Mouse (Mus musculus) midbrain, embryonic 13.5 days (tissue): ENCODE results near the gene Yy2. TPM values are rescaled to one million over a fixed set of nuclear protein-coding genes. Genes with fewer than 3 reads are reported as not detected.

ENCODE experiments used
- ATAC-seq: fragments of 200-750 bp; cut with Nextera tagmentation; 2 replicates; pipeline ENCODE4 v1.8.0; 2017; ENCODE audit warnings: mild to moderate bottlenecking, moderate TSS enrichment, moderate library complexity
- H3K27ac ChIP-seq: fragments of 300-500 bp; sonication (generic); 2 replicates; pipeline ENCODE4 v1.5.1; 2015; ENCODE audit warnings: inconsistent platforms, mild to moderate bottlenecking, moderate library complexity
- H3K27me3 ChIP-seq: fragments of 300-500 bp; sonication (generic); 2 replicates; pipeline ENCODE4 v1.6.1; 2015; ENCODE audit warnings: mild to moderate bottlenecking, inconsistent platforms
- H3K36me3 ChIP-seq: fragments of 300-500 bp; sonication (generic); 2 replicates; pipeline ENCODE4 v1.6.1; 2015; ENCODE audit warnings: mild to moderate bottlenecking, inconsistent platforms
- H3K4me1 ChIP-seq: fragments of 300-500 bp; sonication (generic); replicated peaks from 2 replicates; pipeline ENCODE4 v1.6.1; 2015; ENCODE audit warnings: inconsistent platforms
- H3K4me2 ChIP-seq: fragments of 300-500 bp; sonication (generic); replicated peaks from 2 replicates; pipeline ENCODE4 v1.6.1; 2015; ENCODE audit warnings: moderate library complexity, mild to moderate bottlenecking, inconsistent platforms
- H3K4me3 ChIP-seq: fragments of 300-500 bp; sonication (generic); replicated peaks from 2 replicates; pipeline ENCODE4 v1.5.1; 2015; ENCODE audit warnings: mild to moderate bottlenecking, inconsistent platforms
- H3K9ac ChIP-seq: fragments of 300-500 bp; sonication (generic); replicated peaks from 2 replicates; pipeline ENCODE4 v1.6.1; 2015; ENCODE audit warnings: mild to moderate bottlenecking, inconsistent platforms
- H3K9me3 ChIP-seq: fragments of 300-500 bp; sonication (generic); 2 replicates; pipeline ENCODE4 v1.6.1; 2016; ENCODE audit warnings: mild to moderate bottlenecking, inconsistent platforms
- WGBS: fragments of 180-500 bp; shearing (Covaris S2); methylation state at CpG from one replicate; pipeline ENCODE4 v1.1.7; 2015; 5-methylcytosine and 5-hydroxymethylcytosine counted together
- polyA plus RNA-seq: library from polyadenylated mRNA; unstranded; fragments of >200 nt; fragmentation: Nextera tagmentation; extraction: Ambion mirVana; gene quantifications from 2 replicates; pipeline ENCODE4 v1.2.1, GENCODE M21; 2015

Yy2 gene
- polyA plus RNA-seq: 2.3 and 3.9 TPM in 2 replicates

- Histone ChIP-seq H3K9me3 (no peaks in the 10 kb centered on the region), H3K4me3 (no peak within 1 kb of the TSS), H3K4me2 (no peak within 1 kb of the TSS), H3K27me3 (no peaks in the 10 kb centered on the region), H3K4me1 (no peaks in the 10 kb centered on the region), H3K9ac (no peak within 1 kb of the TSS), H3K27ac (no peak within 1 kb of the TSS), H3K36me3 (peaks cover 13% of the 10 kb centered on the region; the same call in 1 of the 2 replicates)
- no peak for ATAC-seq
- 89% methylated on average over 26 of the region's 26 CpGs for WGBS
These were observed at the start of gene Yy2 for GRCm38 (mm10) chrX:157568840-157569239. Yy2 (minus strand) TSS chrX:157568985.

- H3K4me2 ChIP-seq: peak overlapping the region; percentile 36
- no peak overlapping the region for H3K27ac ChIP-seq
- H3K9me3 ChIP-seq: no peaks in the 10 kb centered on the region
- peak overlapping the region; percentile 12; the same call in 1 of the 2 replicates for H3K4me3 ChIP-seq
- H3K27me3 ChIP-seq: no peaks in the 10 kb centered on the region
- 0 out of 2 replicates have a peak, but pooled peaks cover 3% of the 10 kb centered on the region for H3K4me1 ChIP-seq
- H3K9ac ChIP-seq: no peak overlapping the region
- ATAC-seq: no peak
- 38% methylated on average over 31 of the region's 32 CpGs for WGBS
- H3K36me3 ChIP-seq: no peaks in the 10 kb centered on the region
These were observed 44.1 kb upstream of the Yy2 start for GRCm38 (mm10) chrX:157612894-157613293.

- no peaks in the 10 kb centered on the region for H3K36me3 ChIP-seq
- H3K4me2 ChIP-seq: no peak overlapping the region
- no peaks in the 10 kb centered on the region for H3K9me3 ChIP-seq
- H3K4me1 ChIP-seq: peaks cover 9% of the 10 kb centered on the region
- peaks cover 2% of the 10 kb centered on the region; the same call in 1 of the 2 replicates for H3K27me3 ChIP-seq
- no peak overlapping the region for H3K4me3 ChIP-seq
- ATAC-seq: no peak
- no peak overlapping the region for H3K9ac ChIP-seq
- WGBS: 19% methylated on average over 3 of the region's 3 CpGs
- no peak overlapping the region for H3K27ac ChIP-seq
These were observed 32.7 kb upstream of the Yy2 start for GRCm38 (mm10) chrX:157601450-157601849.

- Histone ChIP-seq H3K4me2 (peak within 1 kb of the TSS; percentile 53), H3K9me3 (no peaks in the 10 kb centered on the region), H3K9ac (peak within 1 kb of the TSS; percentile 80), H3K4me3 (peak within 1 kb of the TSS; percentile 61), H3K4me1 (peaks cover 19% of the 10 kb centered on the region), H3K36me3 (no peaks in the 10 kb centered on the region), H3K27me3 (peaks cover 4% of the 10 kb centered on the region; the same call in 1 of the 2 replicates), H3K27ac (peak within 1 kb of the TSS; percentile 89)
- WGBS: 29% methylated on average over 70 of the region's 74 CpGs
- ATAC-seq: peak; percentile 84
These were observed 29.6 kb upstream of the Yy2 start, which contains the start of gene Mbtps2 for GRCm38 (mm10) chrX:157598186-157598996. Mbtps2 (minus strand) TSS chrX:157598715.

GRCm38 (mm10) chrX:157597585-157598185 lies 28.9 kb upstream of the Yy2 start:
- Histone ChIP-seq H3K27me3 (peaks cover 4% of the 10 kb centered on the region; the same call in 1 of the 2 replicates), H3K9me3 (no peaks in the 10 kb centered on the region), H3K9ac (peak overlapping the region; percentile 80), H3K27ac (peak overlapping the region; percentile 89), H3K4me2 (peak overlapping the region; percentile 53), H3K4me1 (peaks cover 19% of the 10 kb centered on the region), H3K36me3 (no peaks in the 10 kb centered on the region), H3K4me3 (peak overlapping the region; percentile 61)
- 0 out of 2 replicates have a peak, but pooled peaks have one; percentile 7 for ATAC-seq
- WGBS: 21% methylated on average over 17 of the region's 17 CpGs

GRCm38 (mm10) chrX:157596802-157597201 lies 28.0 kb upstream of the Yy2 start:
- H3K4me3 ChIP-seq: peak overlapping the region; percentile 61
- peaks cover 19% of the 10 kb centered on the region for H3K4me1 ChIP-seq
- H3K36me3 ChIP-seq: no peaks in the 10 kb centered on the region
- no peak overlapping the region for H3K27ac ChIP-seq
- peaks cover 4% of the 10 kb centered on the region; the same call in 1 of the 2 replicates for H3K27me3 ChIP-seq
- no peak for ATAC-seq
- H3K4me2 ChIP-seq: peak overlapping the region; percentile 53
- no peaks in the 10 kb centered on the region for H3K9me3 ChIP-seq
- H3K9ac ChIP-seq: 0 out of 2 replicates have a peak overlapping the region, but pooled peaks have one; percentile 41
- 83% methylated on average over 5 of the region's 5 CpGs for WGBS

- Histone ChIP-seq H3K9ac (no peak overlapping the region), H3K36me3 (no peaks in the 10 kb centered on the region), H3K4me2 (no peak overlapping the region), H3K9me3 (no peaks in the 10 kb centered on the region), H3K4me1 (peaks cover 19% of the 10 kb centered on the region), H3K27ac (no peak overlapping the region), H3K4me3 (no peak overlapping the region), H3K27me3 (peaks cover 4% of the 10 kb centered on the region; the same call in 1 of the 2 replicates)
- 88% methylated on average over 6 of the region's 6 CpGs for WGBS
- ATAC-seq: no peak
These were observed 27.1 kb upstream of the Yy2 start for GRCm38 (mm10) chrX:157595927-157596326.

GRCm38 (mm10) chrX:157594606-157595005 lies 25.8 kb upstream of the Yy2 start:
- Histone ChIP-seq H3K4me2 (no peak overlapping the region), H3K27ac (peak overlapping the region; percentile 56), H3K36me3 (no peaks in the 10 kb centered on the region), H3K4me3 (no peak overlapping the region), H3K4me1 (peaks cover 19% of the 10 kb centered on the region), H3K27me3 (peaks cover 6% of the 10 kb centered on the region), H3K9me3 (no peaks in the 10 kb centered on the region), H3K9ac (no peak overlapping the region)
- peak; percentile 41 for ATAC-seq
- 30% methylated on average over 2 of the region's 2 CpGs for WGBS

GRCm38 (mm10) chrX:157587001-157587400 lies 18.2 kb upstream of the Yy2 start:
- H3K4me3 ChIP-seq: no peak overlapping the region
- 61% methylated on average over 5 of the region's 5 CpGs for WGBS

GRCm38 (mm10) chrX:157586397-157586796 lies 17.6 kb upstream of the Yy2 start:
- Histone ChIP-seq H3K4me3 (no peak overlapping the region), H3K4me2 (no peak overlapping the region), H3K9ac (no peak overlapping the region), H3K36me3 (no peaks in the 10 kb centered on the region), H3K4me1 (no peaks in the 10 kb centered on the region), H3K9me3 (no peaks in the 10 kb centered on the region), H3K27me3 (peaks cover 3% of the 10 kb centered on the region; the same call in 1 of the 2 replicates), H3K27ac (no peak overlapping the region)
- no peak for ATAC-seq

More at GRCm38 (mm10) chrX:157587001-157587400, 18.2 kb upstream of the Yy2 start:
- no peaks in the 10 kb centered on the region for H3K4me1 ChIP-seq
- no peaks in the 10 kb centered on the region for H3K36me3 ChIP-seq
- ATAC-seq: no peak
- no peak overlapping the region for H3K4me2 ChIP-seq
- no peak overlapping the region for H3K9ac ChIP-seq
- H3K27me3 ChIP-seq: peaks cover 3% of the 10 kb centered on the region; the same call in 1 of the 2 replicates
- H3K27ac ChIP-seq: no peak overlapping the region
- H3K9me3 ChIP-seq: no peaks in the 10 kb centered on the region

GRCm38 (mm10) chrX:157579108-157579614 lies 10.4 kb upstream of the Yy2 start:
- Histone ChIP-seq H3K9ac (no peak overlapping the region), H3K27ac (no peak overlapping the region), H3K4me3 (no peak overlapping the region), H3K36me3 (no peaks in the 10 kb centered on the region), H3K27me3 (no peaks in the 10 kb centered on the region), H3K4me2 (no peak overlapping the region), H3K9me3 (no peaks in the 10 kb centered on the region), H3K4me1 (no peaks in the 10 kb centered on the region)
- WGBS: 68% methylated on average over 6 of the region's 6 CpGs
- ATAC-seq: no peak

- H3K27ac ChIP-seq: no peak overlapping the region
- no peak overlapping the region for H3K4me2 ChIP-seq
- no peak overlapping the region for H3K9ac ChIP-seq
- ATAC-seq: no peak
- no peaks in the 10 kb centered on the region for H3K4me1 ChIP-seq
- H3K36me3 ChIP-seq: no peaks in the 10 kb centered on the region
- H3K4me3 ChIP-seq: no peak overlapping the region
- 89% methylated on average over 2 of the region's 2 CpGs for WGBS
- no peaks in the 10 kb centered on the region for H3K27me3 ChIP-seq
- no peaks in the 10 kb centered on the region for H3K9me3 ChIP-seq
These were observed 5.9 kb upstream of the Yy2 start for GRCm38 (mm10) chrX:157574683-157575082.
